Mouse (Mus musculus) E14TG2a.4 (cell line): ENCODE results near the gene Actn4.

ENCODE experiments used
- CTCF ChIP-seq: conservative IDR thresholded peaks from 2 replicates; pipeline ENCODE4 v1.5.1; 2014; ENCODE audit warnings: low read length
- NANOG ChIP-seq: IDR thresholded peaks from 2 replicates; pipeline ENCODE4 v1.6.1; 2014; ENCODE audit warnings: borderline replicate concordance, low read length, mixed read lengths
- POU5F1 ChIP-seq: IDR thresholded peaks from 2 replicates; pipeline ENCODE4 v1.6.1; 2014; ENCODE audit warnings: low read length, borderline replicate concordance

GRCm38 (mm10) chr7:29007224-29008101 is 45.3 kb upstream of the Actn4 start:
- TF ChIP-seq CTCF (no peak), POU5F1 (no peak), NANOG (no peak)
